Mouse (Mus musculus) ES-CJ7 (cell line): ENCODE results near the gene Pigyl.
"Not testable (repeated sequence)": the region's sequence is repeated elsewhere in the genome, so short reads cannot be mapped to it uniquely, and the experiment has no call there.

Source experiments
- DNase-seq: peaks from one replicate; pipeline ENCODE4 v3.0.0; 2011; ENCODE audit warnings: low read depth, low spot score

Gene Pigyl

GRCm38 (mm10) chr9:22138480-22138879 lies 18.2 kb upstream of the Pigyl start:
- no peak for DNase-seq

- no peak for DNase-seq
These were observed 16.9 kb upstream of the Pigyl start for GRCm38 (mm10) chr9:22139746-22140145.

GRCm38 (mm10) chr9:22143108-22144037 lies 13.3 kb upstream of the Pigyl start:
- DNase-seq, result peak; percentile 84

- no peak for DNase-seq
These were observed 12.2 kb upstream of the Pigyl start for GRCm38 (mm10) chr9:22144304-22144965.

GRCm38 (mm10) chr9:22149426-22150248 lies 7.0 kb upstream of the Pigyl start:
- peak; percentile 79 for DNase-seq

GRCm38 (mm10) chr9:22150249-22150693 lies 6.4 kb upstream of the Pigyl start:
- not testable (repeated sequence) for DNase-seq

- no peak for DNase-seq
These were observed 5.7 kb upstream of the Pigyl start for GRCm38 (mm10) chr9:22150946-22151345.

GRCm38 (mm10) chr9:22153810-22154209 lies 2.8 kb upstream of the Pigyl start:
- DNase-seq, result no peak

GRCm38 (mm10) chr9:22155614-22156013 lies 1.0 kb upstream of the Pigyl start:
- DNase-seq, result peak; percentile 87

GRCm38 (mm10) chr9:22157516-22158265 lies 1.0 kb downstream of the Pigyl start:
- no peak for DNase-seq

- peak; percentile 84 for DNase-seq
These were observed 4.7 kb downstream of the Pigyl start for GRCm38 (mm10) chr9:22161299-22161698.

GRCm38 (mm10) chr9:22162305-22162704 lies 5.7 kb downstream of the Pigyl start:
- no peak for DNase-seq

GRCm38 (mm10) chr9:22162912-22163311 lies 6.3 kb downstream of the Pigyl start:
- DNase-seq, result no peak

- peak; percentile 66 for DNase-seq
These were observed 8.3 kb downstream of the Pigyl start for GRCm38 (mm10) chr9:22164711-22165668.

GRCm38 (mm10) chr9:22165964-22166363 lies 9.3 kb downstream of the Pigyl start:
- peak; percentile 73 for DNase-seq

- DNase-seq, result peak; percentile 59
These were observed 10.0 kb downstream of the Pigyl start for GRCm38 (mm10) chr9:22166686-22167085.

- DNase-seq, result no peak
These were observed 11.1 kb downstream of the Pigyl start for GRCm38 (mm10) chr9:22167751-22168150.

GRCm38 (mm10) chr9:22169327-22169726 lies 12.7 kb downstream of the Pigyl start:
- no peak for DNase-seq

GRCm38 (mm10) chr9:22172318-22172717 lies 15.7 kb downstream of the Pigyl start:
- no peak for DNase-seq
